Mouse (Mus musculus): ENCODE data around the gene Wdr31. TPM values are rescaled to one million over a fixed set of nuclear protein-coding genes. Genes with fewer than 3 reads are reported as not detected.

The Wdr31 gene
- polyA plus RNA-seq, 1 experiment = 2.6 TPM

- Histone ChIP-seq H3K4me3 (ENCODE audit: insufficient read depth, poor library complexity, severe bottlenecking) (no peak overlapping the region), H3ac (ENCODE audit: control insufficient read depth, insufficient read length, low read depth) (no peak overlapping the region), H3K79me2 (ENCODE audit: control insufficient read depth, insufficient read depth) (no peaks in the 10 kb centered on the region), H3K36me3 (ENCODE audit: control insufficient read depth, insufficient read depth) (no peaks in the 10 kb centered on the region), H3K27me3 (ENCODE audit: control insufficient read depth, insufficient read depth, insufficient read length) (no peaks in the 10 kb centered on the region), H3K79me3 (ENCODE audit: low read depth) (no peaks in the 10 kb centered on the region)
- TF ChIP-seq CTCF (IDR thresholded peaks at IDR 0.05; ENCODE audit: control insufficient read depth, insufficient read depth, insufficient read length) (no peak), FOSL1 (IDR thresholded peaks at IDR 0.05; ENCODE audit: insufficient read depth, low read length, poor library complexity, severe bottlenecking) (no peak), MYOD1 (IDR thresholded peaks at IDR 0.05; ENCODE audit: control insufficient read depth, insufficient read length, low read depth) (no peak), MYOG (IDR thresholded peaks at IDR 0.05; ENCODE audit: control insufficient read depth, extremely low read depth, insufficient read length) (no peak), MAX (IDR thresholded peaks at IDR 0.05) (no peak), CEBPB (IDR thresholded peaks at IDR 0.05; ENCODE audit: low read depth) (no peak), USF1 (IDR thresholded peaks at IDR 0.05; ENCODE audit: low read depth) (no peak)
Observed at GRCm38 (mm10) chr4:62477542-62478244, 7.0 kb upstream of the Wdr31 start.

GRCm38 (mm10) chr4:62475793-62476192 lies 5.1 kb upstream of the Wdr31 start:
- Histone ChIP-seq H3K4me3 (ENCODE audit: insufficient read depth, poor library complexity, severe bottlenecking) (no peak overlapping the region), H3K79me3 (ENCODE audit: low read depth) (no peaks in the 10 kb centered on the region), H3K27me3 (ENCODE audit: control insufficient read depth, insufficient read depth, insufficient read length) (no peaks in the 10 kb centered on the region), H3K79me2 (ENCODE audit: control insufficient read depth, insufficient read depth) (no peaks in the 10 kb centered on the region), H3ac (ENCODE audit: control insufficient read depth, insufficient read length, low read depth) (no peak overlapping the region), H3K36me3 (ENCODE audit: control insufficient read depth, insufficient read depth) (no peaks in the 10 kb centered on the region)
- no peak for TF ChIP-seq USF1 (IDR thresholded peaks at IDR 0.05; ENCODE audit: low read depth)
- no peak for TF ChIP-seq CTCF (IDR thresholded peaks at IDR 0.05; ENCODE audit: control insufficient read depth, insufficient read depth, insufficient read length)
- no peak for TF ChIP-seq MYOG (IDR thresholded peaks at IDR 0.05; ENCODE audit: control insufficient read depth, extremely low read depth, insufficient read length)
- TF ChIP-seq FOSL1 (IDR thresholded peaks at IDR 0.05; ENCODE audit: insufficient read depth, low read length, poor library complexity, severe bottlenecking) = no peak

DNA sequence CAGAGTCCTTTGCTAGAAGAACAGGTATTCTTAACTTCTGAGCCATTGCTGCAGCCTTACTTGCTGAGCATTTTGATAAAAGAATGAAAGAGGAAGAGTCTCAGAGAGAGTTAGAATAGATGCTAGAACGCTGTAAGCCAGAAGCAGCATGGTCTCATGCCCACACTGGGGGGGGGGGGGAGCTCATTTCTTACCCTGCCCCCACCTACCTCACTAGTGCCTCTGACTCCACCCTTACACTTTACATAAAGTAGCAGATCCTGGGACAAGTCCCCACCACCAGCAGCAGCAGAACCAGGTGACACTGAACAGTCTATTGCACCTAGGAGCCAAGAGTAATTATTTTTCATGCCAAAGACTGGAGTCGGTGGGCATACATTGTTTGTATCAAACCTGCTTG lies 4.4 kb upstream of the Wdr31 start:
- no peaks in the 10 kb centered on the region for H3K27me3 ChIP-seq (ENCODE audit: control insufficient read depth, insufficient read depth, insufficient read length)
- no peak for TF ChIP-seq MYOG (IDR thresholded peaks at IDR 0.05; ENCODE audit: control insufficient read depth, extremely low read depth, insufficient read length)
- H3K79me3 ChIP-seq (ENCODE audit: low read depth) = no peaks in the 10 kb centered on the region
- no peaks in the 10 kb centered on the region for H3K36me3 ChIP-seq (ENCODE audit: control insufficient read depth, insufficient read depth)
- no peak overlapping the region for H3K4me3 ChIP-seq (ENCODE audit: insufficient read depth, poor library complexity, severe bottlenecking)
- no peak overlapping the region for H3ac ChIP-seq (ENCODE audit: control insufficient read depth, insufficient read length, low read depth)
- H3K79me2 ChIP-seq (ENCODE audit: control insufficient read depth, insufficient read depth) = no peaks in the 10 kb centered on the region

DNA sequence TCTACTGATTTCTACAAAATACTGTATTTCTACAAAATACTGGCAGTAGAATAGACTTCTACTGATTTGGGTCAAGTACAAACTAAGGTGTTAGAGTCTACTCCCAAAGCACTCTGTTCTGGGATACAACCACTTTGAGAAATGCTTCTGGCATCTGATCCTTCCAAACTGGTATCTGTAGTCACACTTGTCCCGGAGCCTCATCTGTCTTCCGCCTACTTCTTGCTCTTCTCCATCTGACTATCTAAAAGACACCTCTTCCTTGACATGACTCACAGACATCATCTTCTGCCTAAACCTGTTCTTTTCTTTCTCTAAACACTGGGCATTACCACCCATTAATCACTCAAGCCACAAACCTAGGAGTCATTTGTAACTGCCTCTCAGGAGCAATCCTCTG lies 1.4 kb upstream of the Wdr31 start:
- Histone ChIP-seq H3K79me3 (ENCODE audit: low read depth) (no peaks in the 10 kb centered on the region), H3K27me3 (ENCODE audit: control insufficient read depth, insufficient read depth, insufficient read length) (no peaks in the 10 kb centered on the region), H3K4me3 (ENCODE audit: insufficient read depth, poor library complexity, severe bottlenecking) (no peak overlapping the region), H3K36me3 (ENCODE audit: control insufficient read depth, insufficient read depth) (no peaks in the 10 kb centered on the region), H3ac (ENCODE audit: control insufficient read depth, insufficient read length, low read depth) (no peak overlapping the region), H3K79me2 (ENCODE audit: control insufficient read depth, insufficient read depth) (no peaks in the 10 kb centered on the region)
- TF ChIP-seq MYOG (IDR thresholded peaks at IDR 0.05; ENCODE audit: control insufficient read depth, extremely low read depth, insufficient read length) (no peak), MAX (IDR thresholded peaks at IDR 0.05) (no peak), USF1 (IDR thresholded peaks at IDR 0.05; ENCODE audit: low read depth) (no peak)

DNA sequence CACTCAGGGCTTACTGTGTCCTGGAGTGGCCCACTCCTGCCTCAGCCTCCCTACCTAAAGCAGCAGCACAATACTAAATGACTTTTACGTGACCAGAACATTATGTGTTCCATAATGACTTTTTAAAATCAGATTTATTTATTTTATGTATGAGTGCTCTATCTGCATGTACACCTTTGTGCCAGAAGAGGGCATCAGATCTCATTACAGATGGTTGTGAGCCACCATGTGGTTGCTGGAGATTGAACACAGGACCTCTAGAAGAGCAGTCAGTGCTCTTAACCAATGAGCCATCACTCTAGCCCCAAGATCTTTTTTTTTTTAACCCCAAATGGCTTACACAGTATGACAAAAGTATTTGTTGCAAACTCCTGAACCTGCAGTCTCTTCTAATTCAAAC lies 2.5 kb downstream of the Wdr31 start:
- Histone ChIP-seq H3K79me2 (ENCODE audit: control insufficient read depth, insufficient read depth) (no peaks in the 10 kb centered on the region), H3K4me3 (ENCODE audit: insufficient read depth, poor library complexity, severe bottlenecking) (no peak overlapping the region), H3K27me3 (ENCODE audit: control insufficient read depth, insufficient read depth, insufficient read length) (no peaks in the 10 kb centered on the region), H3K79me3 (ENCODE audit: low read depth) (no peaks in the 10 kb centered on the region), H3ac (ENCODE audit: control insufficient read depth, insufficient read length, low read depth) (no peak overlapping the region), H3K36me3 (ENCODE audit: control insufficient read depth, insufficient read depth) (no peaks in the 10 kb centered on the region)
- TF ChIP-seq USF1 (IDR thresholded peaks at IDR 0.05; ENCODE audit: low read depth) = no peak
- no peak for TF ChIP-seq MYOD1 (IDR thresholded peaks at IDR 0.05; ENCODE audit: control insufficient read depth, insufficient read length, low read depth)
- TF ChIP-seq MAX (IDR thresholded peaks at IDR 0.05) = no peak
- TF ChIP-seq FOSL1 (IDR thresholded peaks at IDR 0.05; ENCODE audit: insufficient read depth, low read length, poor library complexity, severe bottlenecking) = no peak
- TF ChIP-seq CTCF (IDR thresholded peaks at IDR 0.05; ENCODE audit: control insufficient read depth, insufficient read depth, insufficient read length) = no peak
- no peak for TF ChIP-seq CEBPB (IDR thresholded peaks at IDR 0.05; ENCODE audit: low read depth)
- no peak for TF ChIP-seq MYOG (IDR thresholded peaks at IDR 0.05; ENCODE audit: control insufficient read depth, extremely low read depth, insufficient read length)

- no peak overlapping the region for H3ac ChIP-seq (ENCODE audit: control insufficient read depth, insufficient read length, low read depth)
- no peaks in the 10 kb centered on the region for H3K36me3 ChIP-seq (ENCODE audit: control insufficient read depth, insufficient read depth)
- no peaks in the 10 kb centered on the region for H3K79me3 ChIP-seq (ENCODE audit: low read depth)
- H3K79me2 ChIP-seq (ENCODE audit: control insufficient read depth, insufficient read depth) = no peaks in the 10 kb centered on the region
- TF ChIP-seq MYOG (IDR thresholded peaks at IDR 0.05; ENCODE audit: control insufficient read depth, extremely low read depth, insufficient read length) (no peak), FOSL1 (IDR thresholded peaks at IDR 0.05; ENCODE audit: insufficient read depth, low read length, poor library complexity, severe bottlenecking) (no peak), CEBPB (IDR thresholded peaks at IDR 0.05; ENCODE audit: low read depth) (no peak), MYOD1 (IDR thresholded peaks at IDR 0.05; ENCODE audit: control insufficient read depth, insufficient read length, low read depth) (no peak), CTCF (IDR thresholded peaks at IDR 0.05; ENCODE audit: control insufficient read depth, insufficient read depth, insufficient read length) (no peak), USF1 (IDR thresholded peaks at IDR 0.05; ENCODE audit: low read depth) (no peak), MAX (IDR thresholded peaks at IDR 0.05) (no peak)
- H3K4me3 ChIP-seq (ENCODE audit: insufficient read depth, poor library complexity, severe bottlenecking) = no peak overlapping the region
- no peaks in the 10 kb centered on the region for H3K27me3 ChIP-seq (ENCODE audit: control insufficient read depth, insufficient read depth, insufficient read length)
Observed at GRCm38 (mm10) chr4:62463124-62463523, 7.6 kb downstream of the Wdr31 start.
